Mouse (Mus musculus): ENCODE measurements around the gene Milr1.
"Not testable (repeated sequence)": the region's sequence is repeated elsewhere in the genome, so short reads cannot be mapped to it uniquely, and the experiment has no call there.

The Milr1 gene

DNA sequence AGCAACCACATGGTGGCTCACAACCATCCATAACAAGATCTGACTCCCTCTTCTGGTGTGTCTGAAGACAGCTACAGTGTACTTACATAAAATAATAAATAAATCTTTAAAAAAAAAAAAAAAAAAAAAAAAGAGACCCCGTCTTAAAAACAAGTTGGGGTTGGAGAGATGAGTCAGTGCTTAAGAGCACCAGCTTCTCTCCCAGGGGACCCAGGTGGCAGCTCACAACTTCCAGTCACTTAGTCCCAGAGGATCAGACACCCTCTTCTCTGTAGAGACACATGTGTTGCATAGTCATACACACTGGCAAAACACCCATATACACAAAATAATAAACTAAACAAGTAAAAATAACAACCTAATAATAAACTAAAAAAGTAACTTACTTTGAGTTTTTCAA lies 56.4 kb downstream of the Milr1 start:
- DNase-seq (ENCODE audit: low read depth, low spot score) = not testable (repeated sequence)

DNA sequence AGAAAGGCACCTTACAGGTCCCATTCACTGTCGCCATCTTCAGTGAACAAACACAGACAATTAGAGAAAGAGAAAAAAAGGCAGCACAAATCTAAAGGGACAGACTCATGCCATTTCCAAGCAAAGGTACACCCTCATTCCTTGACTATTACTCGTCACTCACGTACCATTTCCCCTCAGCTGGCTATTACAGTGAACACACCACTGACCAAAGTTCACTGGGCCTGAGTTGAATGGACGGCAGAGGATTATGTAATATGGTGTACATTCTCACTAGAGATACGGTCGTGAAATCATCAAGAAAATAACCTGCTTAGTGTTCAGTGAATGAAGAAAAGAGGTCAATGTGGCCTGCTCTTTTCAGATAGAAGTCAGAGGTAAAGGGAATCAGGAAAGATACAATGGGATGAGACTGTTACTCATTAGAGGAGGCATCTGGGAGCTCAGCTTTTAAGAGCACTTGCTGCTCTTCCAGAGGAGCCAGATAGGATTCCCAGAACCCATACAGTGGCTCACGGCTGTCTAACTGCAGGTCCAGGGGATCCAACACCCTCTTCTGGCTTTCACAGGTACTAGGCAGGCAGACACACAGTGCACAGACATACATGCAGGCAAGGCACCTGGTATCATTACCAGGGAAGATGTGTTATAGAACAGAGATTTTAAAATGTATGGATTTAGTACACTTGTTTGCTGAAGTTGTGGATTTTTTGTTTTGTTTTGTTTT lies 61.5 kb downstream of the Milr1 start:
- no peak for DNase-seq (ENCODE audit: low read depth, low spot score)

DNA sequence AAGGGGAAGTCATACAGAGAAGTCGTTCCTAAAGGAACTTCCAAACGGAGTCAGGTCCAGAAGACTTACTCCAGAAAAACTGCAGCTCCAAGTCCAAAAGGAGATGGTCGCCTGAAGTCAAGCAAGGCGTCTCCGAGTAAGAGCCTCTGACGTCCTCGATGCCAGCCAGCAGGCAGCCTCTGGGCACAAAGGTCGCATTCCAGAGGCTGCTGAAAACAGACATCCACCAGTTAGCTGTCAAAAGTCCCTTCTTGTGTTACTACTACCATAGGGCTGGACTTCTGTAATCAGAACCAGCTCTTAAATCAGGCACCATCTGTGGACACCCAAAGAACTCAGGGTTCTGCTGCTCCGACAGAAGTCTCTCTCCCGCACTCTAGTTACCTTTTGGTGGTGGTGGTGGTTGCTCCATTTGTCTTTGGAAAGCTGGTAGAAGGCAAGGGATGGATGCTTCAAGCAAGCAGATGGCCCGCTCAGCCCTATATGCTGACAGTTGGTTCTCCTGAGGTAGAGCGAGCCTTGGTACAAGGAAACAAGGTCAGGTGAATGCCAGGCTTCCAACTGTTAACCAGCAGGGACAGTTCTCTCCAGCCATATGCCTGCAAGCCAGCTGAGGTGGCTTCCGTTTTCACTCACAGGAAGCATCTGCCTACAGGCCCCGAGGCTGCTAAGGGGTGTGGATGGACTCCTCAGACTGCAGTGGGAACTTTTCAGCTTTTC lies 63.7 kb downstream of the Milr1 start:
- DNase-seq (ENCODE audit: low read depth, low spot score) = no peak

DNA sequence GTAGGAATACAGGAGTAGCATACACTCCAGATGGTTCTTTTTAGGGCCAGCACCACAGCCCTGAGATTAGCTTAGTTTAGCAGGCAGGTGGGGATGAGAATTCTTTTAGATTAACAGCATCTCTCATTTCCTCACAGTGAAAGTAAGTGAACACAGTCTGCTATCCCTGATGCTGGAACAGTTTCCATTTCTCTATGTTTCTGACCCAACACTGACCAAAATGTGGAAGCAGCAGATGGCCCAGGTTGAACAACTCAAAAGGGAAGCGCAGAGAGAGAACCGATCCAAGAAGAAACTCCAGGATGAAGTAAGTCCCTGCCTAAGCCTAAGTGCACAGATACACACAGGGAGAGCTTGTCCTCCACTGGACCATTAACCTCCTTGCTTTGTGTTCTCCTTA lies 64.3 kb downstream of the Milr1 start:
- no peak for DNase-seq (ENCODE audit: low read depth, low spot score)

DNA sequence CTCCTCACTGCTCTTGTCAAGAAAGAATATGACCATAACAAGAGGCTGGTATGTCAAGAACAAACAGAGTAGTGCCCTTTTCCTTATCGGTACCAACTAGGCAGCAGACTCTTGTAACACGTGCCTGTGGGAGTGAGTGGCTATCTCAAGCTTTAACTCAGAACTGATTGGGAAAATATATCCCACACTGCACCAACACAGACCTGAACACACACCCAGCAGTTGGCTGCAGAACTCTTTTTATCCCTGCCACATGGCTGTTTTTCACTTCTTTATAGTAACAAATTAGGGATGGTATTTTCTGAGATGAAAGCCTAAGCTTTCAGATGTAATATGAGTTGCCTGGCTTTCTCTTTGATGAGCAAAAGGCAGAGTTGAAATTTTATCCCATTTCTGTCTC lies 64.7 kb downstream of the Milr1 start:
- no peak for DNase-seq (ENCODE audit: low read depth, low spot score)

DNA sequence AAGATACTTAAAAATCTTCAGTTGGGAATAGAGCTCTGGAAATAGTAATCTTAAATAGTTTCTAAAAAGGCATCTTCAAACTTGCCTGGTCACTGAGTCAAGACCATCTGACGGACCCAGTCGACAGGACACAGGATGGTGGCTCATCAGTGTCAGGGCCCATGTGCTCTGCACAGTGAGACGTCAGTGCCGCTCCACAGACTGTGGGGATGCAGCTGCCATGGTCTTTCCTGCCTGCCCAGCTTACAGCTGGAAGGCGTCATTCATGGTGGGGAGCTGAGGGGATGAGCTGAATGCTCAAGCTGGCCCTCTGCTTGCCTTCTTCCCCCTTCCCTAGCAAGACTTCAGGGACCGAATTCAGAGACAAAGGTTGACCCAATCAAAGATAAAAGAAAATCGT lies 65.3 kb downstream of the Milr1 start:
- no peak for DNase-seq (ENCODE audit: low read depth, low spot score)

DNA sequence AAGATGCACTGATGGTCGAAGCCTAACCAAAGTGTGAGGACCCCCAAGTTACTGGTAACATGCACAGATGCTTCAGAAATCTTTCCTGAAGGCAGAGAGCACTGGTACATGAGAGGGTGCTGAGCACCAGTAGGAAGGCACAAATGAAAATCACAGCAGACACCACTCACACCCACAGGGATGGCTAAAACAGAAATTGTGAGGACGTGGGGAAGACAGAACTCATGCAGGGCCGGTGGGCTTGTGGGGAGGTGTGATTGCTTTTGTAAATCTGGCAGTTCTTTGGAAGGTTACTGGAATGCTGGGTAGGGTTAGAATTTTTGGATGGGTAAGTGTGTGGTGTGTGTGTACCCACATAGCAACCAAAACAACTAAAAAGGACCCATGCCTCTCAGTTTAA lies 66.1 kb downstream of the Milr1 start:
- no peak for DNase-seq (ENCODE audit: low read depth, low spot score)

DNA sequence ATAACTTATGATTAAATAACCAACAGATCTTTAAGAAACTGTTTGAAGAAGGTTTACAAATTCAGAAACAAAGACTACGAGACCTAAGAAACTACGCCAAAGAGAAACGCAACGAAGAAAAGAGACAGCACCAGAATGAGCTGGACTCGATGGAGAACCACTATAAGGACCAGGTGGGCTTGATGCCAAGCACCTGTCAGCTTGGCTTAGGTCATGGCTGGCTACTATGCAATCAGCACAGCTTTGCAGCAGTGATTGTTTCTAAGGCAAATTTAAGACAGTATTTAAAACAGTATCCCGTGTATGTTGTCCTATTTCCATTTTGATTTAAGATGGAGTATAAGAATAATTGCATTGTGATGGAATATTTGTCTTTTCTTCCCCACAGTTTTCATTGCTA lies 66.8 kb downstream of the Milr1 start:
- no peak for DNase-seq (ENCODE audit: low read depth, low spot score)

DNA sequence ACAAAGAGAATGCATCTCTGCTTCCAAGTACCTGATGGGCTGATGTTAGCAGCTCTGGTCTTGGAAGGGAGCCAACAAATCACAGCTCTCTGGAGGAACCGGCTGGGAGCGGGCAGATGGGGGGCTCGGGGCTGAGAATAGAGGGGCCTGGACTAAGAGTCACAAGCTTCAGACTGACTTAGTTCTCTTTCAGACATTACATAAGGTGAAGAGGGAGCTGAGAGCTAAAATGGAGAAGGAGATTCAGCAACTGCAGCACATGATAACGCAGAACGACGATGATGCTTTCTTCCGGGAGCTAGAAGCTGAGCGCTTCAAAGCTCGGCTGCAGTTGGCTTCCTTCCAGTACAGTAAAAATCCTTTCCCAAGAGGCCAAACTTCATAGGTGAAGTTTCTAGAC lies 67.3 kb downstream of the Milr1 start:
- no peak for DNase-seq (ENCODE audit: low read depth, low spot score)
